Mouse (Mus musculus): Measurements from ENCODE around the gene Col4a2. TPM values are rescaled to one million over a fixed set of nuclear protein-coding genes. Genes with fewer than 3 reads are reported as not detected.

Col4a2 gene
- polyA plus RNA-seq, 1 experiment from 2014 or later, result 52.5 TPM

- Histone ChIP-seq H3K4me1 (replicated peaks) (no peaks in the 10 kb centered on the region), H3K36me3 (no peaks in the 10 kb centered on the region), H3K4me3 (no peak overlapping the region), H3K27ac (replicated peaks) (no peak overlapping the region), H3K9ac (no peak overlapping the region), H3K9me3 (no peaks in the 10 kb centered on the region), H3K27me3 (no peaks in the 10 kb centered on the region), H3K4me2 (no peak overlapping the region)
- no peak for ATAC-seq (ENCODE audit: low read depth)
- 85% methylated on average over 6 of the region's 6 CpGs for WGBS
Observed at GRCm38 (mm10) chr8:11351355-11351754, 38.8 kb downstream of the Col4a2 start.

- H3K27ac ChIP-seq (replicated peaks), result no peak overlapping the region
- H3K9ac ChIP-seq, result no peak overlapping the region
- no peak for ATAC-seq (ENCODE audit: low read depth)
- no peak overlapping the region for H3K4me3 ChIP-seq
- no peaks in the 10 kb centered on the region for H3K36me3 ChIP-seq
- H3K9me3 ChIP-seq, result no peaks in the 10 kb centered on the region
- H3K4me2 ChIP-seq, result no peak overlapping the region
- 73% methylated on average over 11 of the region's 11 CpGs for WGBS
- H3K27me3 ChIP-seq, result no peaks in the 10 kb centered on the region
- peaks cover 7% of the 10 kb centered on the region; the same call in 1 of the 2 replicates for H3K4me1 ChIP-seq (replicated peaks)
Observed at GRCm38 (mm10) chr8:11352514-11352913, 39.9 kb downstream of the Col4a2 start.

- Histone ChIP-seq H3K4me1 (replicated peaks) (peaks cover 18% of the 10 kb centered on the region), H3K9me3 (no peaks in the 10 kb centered on the region), H3K27me3 (no peaks in the 10 kb centered on the region), H3K36me3 (no peaks in the 10 kb centered on the region), H3K27ac (replicated peaks) (no peak overlapping the region), H3K4me3 (no peak overlapping the region), H3K9ac (no peak overlapping the region), H3K4me2 (no peak overlapping the region)
- ATAC-seq (ENCODE audit: low read depth), result no peak
- 93% methylated on average over 8 of the region's 8 CpGs for WGBS
Observed at GRCm38 (mm10) chr8:11354800-11355451, 42.3 kb downstream of the Col4a2 start.

GRCm38 (mm10) chr8:11355900-11356299 is 43.3 kb downstream of the Col4a2 start:
- Histone ChIP-seq H3K4me3 (no peak overlapping the region), H3K4me1 (replicated peaks) (peaks cover 21% of the 10 kb centered on the region), H3K9ac (no peak overlapping the region), H3K9me3 (no peaks in the 10 kb centered on the region), H3K4me2 (no peak overlapping the region), H3K27ac (replicated peaks) (no peak overlapping the region), H3K36me3 (no peaks in the 10 kb centered on the region), H3K27me3 (no peaks in the 10 kb centered on the region)
- WGBS, result 91% methylated on average over 3 of the region's 3 CpGs
- no peak for ATAC-seq (ENCODE audit: low read depth)

- Histone ChIP-seq H3K4me1 (replicated peaks) (peaks cover 28% of the 10 kb centered on the region), H3K27me3 (no peaks in the 10 kb centered on the region), H3K4me3 (no peak overlapping the region), H3K9me3 (no peaks in the 10 kb centered on the region), H3K27ac (replicated peaks) (no peak overlapping the region), H3K9ac (no peak overlapping the region), H3K4me2 (no peak overlapping the region), H3K36me3 (no peaks in the 10 kb centered on the region)
- 85% methylated on average over 8 of the region's 8 CpGs for WGBS
- ATAC-seq (ENCODE audit: low read depth), result no peak
Observed at GRCm38 (mm10) chr8:11356776-11357175, 44.2 kb downstream of the Col4a2 start.

GRCm38 (mm10) chr8:11357921-11358436 is 45.4 kb downstream of the Col4a2 start:
- no peak overlapping the region for H3K4me2 ChIP-seq
- 47% methylated on average over 7 of the region's 7 CpGs for WGBS

GRCm38 (mm10) chr8:11359846-11360245 is 47.2 kb downstream of the Col4a2 start:
- Histone ChIP-seq H3K9me3 (no peaks in the 10 kb centered on the region), H3K9ac (no peak overlapping the region), H3K4me3 (no peak overlapping the region), H3K4me1 (replicated peaks) (peaks cover 47% of the 10 kb centered on the region), H3K27me3 (no peaks in the 10 kb centered on the region), H3K4me2 (no peak overlapping the region), H3K27ac (replicated peaks) (no peak overlapping the region), H3K36me3 (no peaks in the 10 kb centered on the region)
- whole genome bisulfite sequencing, result 84% methylated on average over 5 of the region's 5 CpGs
- ATAC-seq (ENCODE audit: low read depth), result no peak

More at GRCm38 (mm10) chr8:11357921-11358436, 45.4 kb downstream of the Col4a2 start:
- Histone ChIP-seq H3K9me3 (no peaks in the 10 kb centered on the region), H3K27me3 (no peaks in the 10 kb centered on the region), H3K27ac (replicated peaks) (peak overlapping the region; percentile 52), H3K9ac (no peak overlapping the region), H3K4me1 (replicated peaks) (peaks cover 40% of the 10 kb centered on the region), H3K36me3 (no peaks in the 10 kb centered on the region), H3K4me3 (no peak overlapping the region)
- ATAC-seq (ENCODE audit: low read depth), result no peak

- Histone ChIP-seq H3K4me3 (no peak overlapping the region), H3K36me3 (no peaks in the 10 kb centered on the region), H3K9me3 (no peaks in the 10 kb centered on the region), H3K4me1 (replicated peaks) (peaks cover 47% of the 10 kb centered on the region), H3K4me2 (no peak overlapping the region), H3K27ac (replicated peaks) (peak overlapping the region; percentile 46), H3K9ac (no peak overlapping the region), H3K27me3 (no peaks in the 10 kb centered on the region)
- WGBS, result 62% methylated on average over 9 of the region's 9 CpGs
- ATAC-seq (ENCODE audit: low read depth), result peak; percentile 19; the same call in 1 of the 2 replicates
Observed at GRCm38 (mm10) chr8:11361546-11362277, 49.1 kb downstream of the Col4a2 start.

- no peak for ATAC-seq (ENCODE audit: low read depth)
- Histone ChIP-seq H3K27ac (replicated peaks) (peak overlapping the region; percentile 52), H3K4me2 (peak overlapping the region; percentile 9; the same call in 1 of the 2 replicates)
Observed at GRCm38 (mm10) chr8:11362278-11363214, 49.9 kb downstream of the Col4a2 start.

GRCm38 (mm10) chr8:11363340-11364126 is 50.9 kb downstream of the Col4a2 start:
- Histone ChIP-seq H3K27me3 (no peaks in the 10 kb centered on the region), H3K4me2 (no peak overlapping the region), H3K4me1 (replicated peaks) (peaks cover 35% of the 10 kb centered on the region), H3K36me3 (no peaks in the 10 kb centered on the region), H3K27ac (replicated peaks) (peak overlapping the region; percentile 52), H3K9me3 (no peaks in the 10 kb centered on the region), H3K9ac (no peak overlapping the region), H3K4me3 (no peak overlapping the region)
- ATAC-seq (ENCODE audit: low read depth), result no peak
- 61% methylated on average over 13 of the region's 13 CpGs for WGBS

More at GRCm38 (mm10) chr8:11362278-11363214, 49.9 kb downstream of the Col4a2 start:
- Histone ChIP-seq H3K9me3 (no peaks in the 10 kb centered on the region), H3K4me3 (no peak overlapping the region), H3K36me3 (no peaks in the 10 kb centered on the region), H3K9ac (no peak overlapping the region), H3K27me3 (no peaks in the 10 kb centered on the region), H3K4me1 (replicated peaks) (peaks cover 44% of the 10 kb centered on the region)
- 8% methylated on average over 17 of the region's 17 CpGs for WGBS

- H3K4me3 ChIP-seq, result no peak overlapping the region
- peaks cover 27% of the 10 kb centered on the region for H3K4me1 ChIP-seq (replicated peaks)
- 80% methylated on average over 5 of the region's 5 CpGs for WGBS
- no peak for ATAC-seq (ENCODE audit: low read depth)
- H3K27me3 ChIP-seq, result no peaks in the 10 kb centered on the region
- H3K4me2 ChIP-seq, result no peak overlapping the region
- H3K27ac ChIP-seq (replicated peaks), result no peak overlapping the region
- no peaks in the 10 kb centered on the region for H3K9me3 ChIP-seq
- H3K36me3 ChIP-seq, result no peaks in the 10 kb centered on the region
- no peak overlapping the region for H3K9ac ChIP-seq
Observed at GRCm38 (mm10) chr8:11366251-11366650, 53.6 kb downstream of the Col4a2 start.

Measured in neural tube, embryonic 13.5 days (tissue).